Mouse (Mus musculus): ENCODE results near the gene Ttc7b. TPM values are rescaled to one million over a fixed set of nuclear protein-coding genes. Genes with fewer than 3 reads are reported as not detected.

The Ttc7b gene
- polyA plus RNA-seq, 1 experiment, result 18.2 TPM

GRCm38 (mm10) chr12:100268011-100268410 is 252.6 kb downstream of the Ttc7b start:
- no peak overlapping the region for H3K4me3 ChIP-seq
- peak; percentile 53 for TF ChIP-seq MAX (IDR thresholded peaks at IDR 0.05; ENCODE audit: low read depth)
- TF ChIP-seq MYOD1 (IDR thresholded peaks at IDR 0.05; ENCODE audit: control insufficient read depth in 1 of 3, insufficient read length in 2 of 3, low read depth in 2 of 3), result no peak
- no peak for TF ChIP-seq CEBPB (IDR thresholded peaks at IDR 0.05; ENCODE audit: insufficient read depth, poor library complexity, severe bottlenecking)
- peak; percentile 80 for TF ChIP-seq REST (IDR thresholded peaks at IDR 0.05; ENCODE audit: insufficient read depth, insufficient read length)
- no peak for TF ChIP-seq E2F4 (IDR thresholded peaks at IDR 0.05; ENCODE audit: insufficient read depth)
- no peak for TF ChIP-seq TCF12 (IDR thresholded peaks at IDR 0.05; ENCODE audit: insufficient read depth, poor library complexity, severe bottlenecking)
- no peak for TF ChIP-seq TCF3 (IDR thresholded peaks at IDR 0.05; ENCODE audit: insufficient read length, low read depth)
- no peak for TF ChIP-seq USF1 (IDR thresholded peaks at IDR 0.05; ENCODE audit: low read depth)
- TF ChIP-seq SRF (IDR thresholded peaks at IDR 0.05; ENCODE audit: control insufficient read depth, insufficient read length, low read depth), result no peak
- TF ChIP-seq MYOG (IDR thresholded peaks at IDR 0.05; ENCODE audit: control insufficient read depth in 1 of 3, insufficient read depth in 1 of 3, insufficient read length in 2 of 3, low read depth in 2 of 3), result no peak
- TF ChIP-seq POLR2A (IDR thresholded peaks at IDR 0.05; ENCODE audit: insufficient read length, low read depth), result no peak
- no peak for TF ChIP-seq POLR2AphosphoS2 (IDR thresholded peaks at IDR 0.05; ENCODE audit: insufficient read length, low read depth)
- no peaks in the 10 kb centered on the region for H3K27me3 ChIP-seq (ENCODE audit: control insufficient read depth, insufficient read depth, insufficient read length)
- H3K79me2 ChIP-seq (ENCODE audit: control insufficient read depth, insufficient read depth), result no peaks in the 10 kb centered on the region
- H3ac ChIP-seq (ENCODE audit: control insufficient read depth, insufficient read length), result no peak overlapping the region
- H3K4me2 ChIP-seq (ENCODE audit: low read depth), result no peak overlapping the region
- no peaks in the 10 kb centered on the region for H3K36me3 ChIP-seq (ENCODE audit: control insufficient read depth, insufficient read depth)

DNA sequence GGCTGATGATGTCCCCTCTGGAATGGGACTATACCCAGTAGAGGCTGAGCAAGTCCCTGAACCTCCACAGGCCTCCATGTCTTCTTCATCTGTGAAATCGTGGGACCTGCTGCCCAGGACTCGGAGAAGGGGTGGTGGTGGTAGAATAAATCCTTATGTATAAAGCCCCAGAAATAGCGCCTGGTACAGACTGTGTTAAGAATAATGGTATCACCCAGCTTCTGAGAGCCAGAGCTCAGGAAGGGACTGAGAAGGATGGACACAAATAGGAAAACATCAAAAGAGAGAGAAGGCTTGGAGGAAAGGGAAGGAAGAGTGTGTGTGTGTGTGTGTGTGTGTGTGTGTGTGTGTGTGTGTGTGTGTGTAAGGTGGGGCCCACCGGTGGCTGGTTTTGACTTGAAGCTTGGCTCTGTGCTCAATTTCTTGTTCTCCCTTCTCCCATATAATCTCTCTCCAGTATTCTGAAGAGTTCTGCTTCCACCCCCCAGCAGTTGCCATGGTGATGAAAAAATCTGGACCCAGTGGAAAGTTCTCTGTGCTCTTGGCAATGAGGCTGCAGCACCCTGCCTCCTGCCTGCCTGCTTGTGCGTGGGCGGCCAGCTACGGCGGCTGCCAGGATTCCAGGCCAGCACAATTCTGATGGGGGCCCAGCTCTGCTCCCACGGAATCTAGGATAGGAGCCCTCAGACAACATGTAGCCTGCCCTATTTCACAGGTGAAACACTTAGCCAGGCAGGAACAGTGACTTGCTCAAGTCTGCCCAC is 254.9 kb downstream of the Ttc7b start:
- TF ChIP-seq TCF12 (IDR thresholded peaks at IDR 0.05; ENCODE audit: insufficient read depth, poor library complexity, severe bottlenecking) (no peak), POLR2AphosphoS2 (IDR thresholded peaks at IDR 0.05; ENCODE audit: insufficient read length, low read depth) (no peak), POLR2A (IDR thresholded peaks at IDR 0.05; ENCODE audit: insufficient read length, low read depth) (no peak), MYOG (IDR thresholded peaks at IDR 0.05; ENCODE audit: control insufficient read depth in 1 of 3, insufficient read depth in 1 of 3, insufficient read length in 2 of 3, low read depth in 2 of 3) (no peak), SRF (IDR thresholded peaks at IDR 0.05; ENCODE audit: control insufficient read depth, insufficient read length, low read depth) (no peak), CEBPB (IDR thresholded peaks at IDR 0.05; ENCODE audit: insufficient read depth, poor library complexity, severe bottlenecking) (no peak), MAX (IDR thresholded peaks at IDR 0.05; ENCODE audit: low read depth) (no peak), USF1 (IDR thresholded peaks at IDR 0.05; ENCODE audit: low read depth) (no peak), MYOD1 (IDR thresholded peaks at IDR 0.05; ENCODE audit: control insufficient read depth in 1 of 3, insufficient read length in 2 of 3, low read depth in 2 of 3) (no peak), REST (IDR thresholded peaks at IDR 0.05; ENCODE audit: insufficient read depth, insufficient read length) (no peak), E2F4 (IDR thresholded peaks at IDR 0.05; ENCODE audit: insufficient read depth) (no peak), TCF3 (IDR thresholded peaks at IDR 0.05; ENCODE audit: insufficient read length, low read depth) (no peak)
- Histone ChIP-seq H3K27me3 (ENCODE audit: control insufficient read depth, insufficient read depth, insufficient read length) (no peaks in the 10 kb centered on the region), H3K4me3 (no peak overlapping the region), H3K36me3 (ENCODE audit: control insufficient read depth, insufficient read depth) (no peaks in the 10 kb centered on the region), H3K4me2 (ENCODE audit: low read depth) (no peak overlapping the region), H3ac (ENCODE audit: control insufficient read depth, insufficient read length) (no peak overlapping the region), H3K79me2 (ENCODE audit: control insufficient read depth, insufficient read depth) (no peaks in the 10 kb centered on the region)

DNA sequence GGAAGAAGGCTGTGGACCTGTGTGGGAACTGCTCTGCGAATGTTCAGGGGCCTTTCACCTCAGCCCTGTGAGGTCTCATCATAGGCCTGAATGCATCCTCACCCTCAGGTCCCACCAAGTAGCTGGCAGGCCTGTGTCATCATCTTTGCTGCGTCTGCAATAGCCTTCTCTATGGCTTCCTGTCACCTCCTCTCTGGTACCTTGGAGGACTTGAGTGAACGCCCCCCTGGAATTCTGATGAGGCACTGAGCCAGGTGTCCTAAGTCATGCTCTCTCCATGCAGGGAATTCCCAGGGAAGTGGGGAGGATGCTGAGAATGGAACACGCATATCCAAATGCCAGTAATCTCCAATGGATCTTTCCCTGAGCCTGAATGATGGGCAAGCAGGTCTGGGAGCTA is 255.7 kb downstream of the Ttc7b start:
- Histone ChIP-seq H3K27me3 (ENCODE audit: control insufficient read depth, insufficient read depth, insufficient read length) (no peaks in the 10 kb centered on the region), H3ac (ENCODE audit: control insufficient read depth, insufficient read length) (no peak overlapping the region), H3K79me2 (ENCODE audit: control insufficient read depth, insufficient read depth) (no peaks in the 10 kb centered on the region), H3K36me3 (ENCODE audit: control insufficient read depth, insufficient read depth) (no peaks in the 10 kb centered on the region), H3K4me3 (no peak overlapping the region), H3K4me2 (ENCODE audit: low read depth) (no peak overlapping the region)
- TF ChIP-seq MYOD1 (IDR thresholded peaks at IDR 0.05; ENCODE audit: control insufficient read depth in 1 of 3, insufficient read length in 2 of 3, low read depth in 2 of 3) (no peak), MYOG (IDR thresholded peaks at IDR 0.05; ENCODE audit: control insufficient read depth in 1 of 3, insufficient read depth in 1 of 3, insufficient read length in 2 of 3, low read depth in 2 of 3) (no peak), POLR2A (IDR thresholded peaks at IDR 0.05; ENCODE audit: insufficient read length, low read depth) (no peak), TCF12 (IDR thresholded peaks at IDR 0.05; ENCODE audit: insufficient read depth, poor library complexity, severe bottlenecking) (no peak), E2F4 (IDR thresholded peaks at IDR 0.05; ENCODE audit: insufficient read depth) (no peak), REST (IDR thresholded peaks at IDR 0.05; ENCODE audit: insufficient read depth, insufficient read length) (no peak), MAX (IDR thresholded peaks at IDR 0.05; ENCODE audit: low read depth) (no peak), SRF (IDR thresholded peaks at IDR 0.05; ENCODE audit: control insufficient read depth, insufficient read length, low read depth) (no peak), POLR2AphosphoS2 (IDR thresholded peaks at IDR 0.05; ENCODE audit: insufficient read length, low read depth) (no peak), USF1 (IDR thresholded peaks at IDR 0.05; ENCODE audit: low read depth) (no peak), TCF3 (IDR thresholded peaks at IDR 0.05; ENCODE audit: insufficient read length, low read depth) (no peak), CEBPB (IDR thresholded peaks at IDR 0.05; ENCODE audit: insufficient read depth, poor library complexity, severe bottlenecking) (no peak)

- H3ac ChIP-seq (ENCODE audit: control insufficient read depth, insufficient read length), result no peak overlapping the region
- TF ChIP-seq MYOG (IDR thresholded peaks at IDR 0.05; ENCODE audit: control insufficient read depth in 1 of 3, insufficient read depth in 1 of 3, insufficient read length in 2 of 3, low read depth in 2 of 3) (peak in 2 of 3 experiments; percentile 58 to 84), USF1 (IDR thresholded peaks at IDR 0.05; ENCODE audit: low read depth) (no peak), MYOD1 (IDR thresholded peaks at IDR 0.05; ENCODE audit: control insufficient read depth in 1 of 3, insufficient read length in 2 of 3, low read depth in 2 of 3) (peak in 2 of 3 experiments; percentile 77 to 93)
- H3K79me2 ChIP-seq (ENCODE audit: control insufficient read depth, insufficient read depth), result no peaks in the 10 kb centered on the region
Measured at GRCm38 (mm10) chr12:100262846-100263245, 257.8 kb downstream of the Ttc7b start.

More at GRCm38 (mm10) chr12:100262846-100263245, 257.8 kb downstream of the Ttc7b start:
- no peaks in the 10 kb centered on the region for H3K36me3 ChIP-seq (ENCODE audit: control insufficient read depth, insufficient read depth)
- H3K27me3 ChIP-seq (ENCODE audit: control insufficient read depth, insufficient read depth, insufficient read length), result no peaks in the 10 kb centered on the region
- no peak overlapping the region for H3K4me3 ChIP-seq
- H3K4me2 ChIP-seq (ENCODE audit: low read depth), result no peak overlapping the region
